Mouse (Mus musculus) hindlimb bud, embryonic 11.5 days (tissue): ENCODE data around the gene Nr4a1.
A peak's percentile ranks its signal among the peaks of the same experiment; 100 is the strongest.

Source experiments
- DNase-seq: peaks from one replicate; pipeline ENCODE4 v3.0.0-alpha.2; 2012; ENCODE audit warnings: low read depth, low spot score; ENCODE audit errors: extremely low spot score

Nr4a1 gene

GRCm38 (mm10) chr15:101233183-101233582 lies 20.9 kb upstream of the Nr4a1 start:
- DNase-seq, result no peak

DNA sequence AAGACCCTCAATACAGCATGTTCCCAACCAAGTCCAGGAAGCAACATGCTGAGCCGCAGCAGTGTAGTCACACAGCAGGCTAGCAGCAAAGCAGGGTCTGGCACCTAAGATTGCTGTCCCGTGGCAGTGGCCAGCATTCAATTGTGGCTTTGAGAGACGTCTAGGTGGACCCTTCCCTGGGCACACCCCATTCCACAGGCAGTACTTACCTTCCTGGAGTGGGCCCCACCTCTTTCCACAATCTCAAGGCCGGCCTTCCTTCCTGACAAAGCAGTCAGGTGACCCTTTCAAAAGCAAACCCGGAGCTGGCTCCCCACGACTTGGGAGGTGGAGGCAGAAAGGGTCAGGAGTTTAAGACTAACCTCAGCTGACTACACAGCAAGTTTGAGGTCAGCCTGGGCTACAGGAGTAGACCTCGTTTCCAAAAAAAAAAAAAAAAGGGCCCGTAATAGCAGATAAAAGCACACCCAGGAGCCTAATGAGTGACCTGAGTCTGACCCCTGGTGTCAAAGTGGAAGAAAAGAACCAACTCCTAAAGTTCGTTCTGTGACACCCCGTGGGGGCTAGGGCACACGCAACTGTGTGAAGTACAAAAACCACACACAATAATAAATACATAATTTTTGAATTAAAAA lies 20.3 kb upstream of the Nr4a1 start:
- no peak for DNase-seq

DNA sequence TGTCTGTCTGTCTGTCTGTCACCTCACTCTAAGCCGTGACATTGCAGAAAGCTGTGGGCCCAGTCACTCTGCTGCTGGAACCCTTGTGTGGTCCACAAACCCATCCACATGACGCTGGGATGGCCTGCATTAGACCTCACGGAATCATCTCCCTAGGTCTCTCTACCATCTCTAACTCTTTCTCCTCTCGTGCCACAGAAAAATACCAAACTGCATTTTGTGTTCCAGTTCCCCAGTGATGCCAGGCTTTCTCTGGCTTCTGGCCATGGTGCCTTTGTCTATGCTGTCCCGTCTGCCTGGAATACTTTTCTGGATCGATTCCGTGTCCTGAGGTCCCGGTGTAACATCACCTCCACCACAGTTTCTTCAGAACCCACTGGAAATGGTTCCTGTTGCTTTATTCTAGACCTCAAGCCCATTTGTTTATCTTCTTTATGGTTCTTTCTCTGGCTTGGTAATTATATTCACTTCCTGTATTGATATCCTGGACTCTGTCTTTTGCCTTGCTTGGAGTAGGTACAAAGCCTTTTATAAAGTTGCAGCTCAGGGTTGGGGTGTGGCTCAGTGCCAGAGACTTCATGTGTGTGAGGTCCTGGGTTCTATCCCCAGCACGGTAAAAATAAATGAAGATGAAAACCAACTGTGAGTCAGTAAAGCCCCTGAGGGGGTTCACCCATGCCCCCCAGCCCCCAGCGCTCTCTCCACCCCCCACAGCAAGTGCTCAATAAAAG lies 19.3 kb upstream of the Nr4a1 start:
- no peak for DNase-seq

DNA sequence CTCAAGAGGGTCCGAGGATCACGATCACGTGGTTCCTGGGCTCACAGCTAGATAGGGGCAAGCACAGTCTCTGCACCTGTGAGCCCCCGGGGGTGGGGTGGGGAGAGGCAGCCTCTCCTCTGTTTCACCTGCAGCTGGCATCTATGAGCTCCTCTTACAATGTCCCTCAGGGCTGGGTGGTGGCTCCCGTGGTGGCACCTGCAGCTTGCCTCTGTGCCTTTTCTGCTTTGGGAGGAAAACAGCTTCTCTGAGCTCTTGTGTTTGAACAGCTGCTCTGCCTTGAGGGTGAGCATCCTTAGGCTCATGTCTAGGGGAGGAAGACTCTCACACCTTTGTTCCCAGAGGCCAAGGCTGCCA lies 18.7 kb upstream of the Nr4a1 start:
- no peak for DNase-seq

DNA sequence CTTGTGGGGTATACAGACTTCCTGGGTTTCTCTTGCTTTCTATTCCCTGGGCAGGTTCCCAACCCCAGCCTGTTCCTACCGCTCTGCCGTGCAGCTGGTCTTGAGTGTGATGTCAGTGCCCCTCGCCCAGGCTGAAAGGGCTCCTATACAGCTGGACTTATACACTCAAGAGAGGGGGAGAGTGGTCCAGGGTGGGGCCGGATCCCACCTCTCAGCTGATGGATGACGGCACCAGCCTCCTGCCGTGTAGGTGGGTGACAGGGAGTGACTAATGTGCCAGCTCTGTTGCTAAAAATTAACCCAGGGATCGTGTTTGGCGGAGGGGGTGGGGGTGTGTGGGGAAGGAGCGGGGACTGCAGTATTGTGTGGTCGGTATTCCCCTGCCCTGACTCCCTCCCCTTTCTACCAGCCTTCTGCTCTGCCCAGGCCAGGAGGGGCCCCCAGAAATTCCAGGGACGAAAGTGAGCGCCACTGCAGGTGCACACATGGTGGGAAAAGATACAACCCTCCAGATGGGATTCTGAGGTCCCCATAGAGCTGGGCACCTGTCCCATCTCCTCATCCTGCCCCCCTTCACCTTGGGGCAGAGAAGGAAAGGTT lies 18.2 kb upstream of the Nr4a1 start:
- no peak for DNase-seq

DNA sequence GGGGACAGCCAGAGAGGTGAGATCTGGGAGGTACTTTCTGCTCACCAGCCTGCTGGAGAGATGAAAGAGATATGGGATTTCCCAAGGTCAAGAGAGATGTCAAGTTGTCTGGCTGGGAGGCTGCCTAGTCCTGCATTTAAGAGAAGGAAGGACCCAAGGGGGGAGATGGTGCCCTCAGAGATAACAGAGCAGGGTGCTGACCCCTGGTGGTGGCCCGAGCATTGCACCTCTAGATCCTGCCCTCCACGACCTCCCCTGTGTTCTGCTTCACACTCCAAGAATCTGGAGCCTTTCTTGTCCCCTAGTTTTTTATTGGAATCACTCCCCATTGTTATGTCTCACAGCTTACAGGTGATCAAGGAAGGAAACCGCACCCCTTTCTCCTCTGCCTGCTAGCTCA lies 17.2 kb upstream of the Nr4a1 start:
- no peak for DNase-seq

GRCm38 (mm10) chr15:101238885-101239511 lies 15.1 kb upstream of the Nr4a1 start:
- DNase-seq, result no peak

- no peak for DNase-seq
Measured at GRCm38 (mm10) chr15:101239821-101240220, 14.2 kb upstream of the Nr4a1 start.

GRCm38 (mm10) chr15:101240799-101241204 lies 13.3 kb upstream of the Nr4a1 start:
- DNase-seq, result no peak

GRCm38 (mm10) chr15:101241236-101241635 lies 12.8 kb upstream of the Nr4a1 start:
- no peak for DNase-seq

DNA sequence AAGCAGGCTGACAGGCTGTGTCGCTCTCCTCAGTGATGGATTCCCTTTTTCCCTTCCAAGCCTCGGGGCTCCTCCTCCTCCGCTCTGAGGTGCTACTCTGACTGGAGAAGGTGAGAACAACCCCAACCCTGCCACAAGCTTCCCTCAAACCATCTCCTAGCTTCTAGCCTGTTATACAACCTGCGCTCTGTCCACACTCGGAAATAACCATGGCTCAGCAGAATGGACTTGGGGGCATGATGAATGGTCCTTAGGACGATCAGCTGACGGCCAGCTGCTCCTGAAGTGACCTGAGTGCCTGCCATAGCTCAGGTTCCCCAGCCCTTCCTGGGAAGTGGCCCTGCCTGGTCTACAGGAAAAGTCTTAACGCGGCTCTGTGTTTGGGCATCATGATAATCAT lies 12.2 kb upstream of the Nr4a1 start:
- no peak for DNase-seq

DNA sequence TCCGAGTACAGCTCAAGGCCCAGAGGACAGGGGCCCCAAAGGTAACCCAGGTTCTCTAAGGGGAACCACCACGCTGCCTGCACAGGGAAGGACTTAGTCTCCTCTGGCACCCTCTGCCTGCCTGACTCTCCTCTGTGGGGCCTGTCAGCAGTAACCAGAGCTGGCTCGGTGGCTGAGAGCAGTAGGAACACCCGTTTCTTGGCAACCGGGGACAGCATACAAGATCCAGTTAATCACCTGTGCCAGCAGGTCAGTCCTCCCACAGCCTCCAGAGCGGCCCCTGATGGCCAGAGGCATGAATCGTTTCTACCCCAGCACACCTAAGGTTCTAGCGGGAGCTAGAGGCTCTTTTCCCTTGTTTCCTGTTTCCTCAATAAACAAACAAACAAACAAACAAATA lies 11.4 kb upstream of the Nr4a1 start:
- no peak for DNase-seq

GRCm38 (mm10) chr15:101244012-101244411 lies 10.1 kb upstream of the Nr4a1 start:
- DNase-seq, result no peak

GRCm38 (mm10) chr15:101246231-101247154 lies 7.6 kb upstream of the Nr4a1 start:
- peak; percentile 94 for DNase-seq

- no peak for DNase-seq
Measured at GRCm38 (mm10) chr15:101247155-101247498, 6.9 kb upstream of the Nr4a1 start.

GRCm38 (mm10) chr15:101248029-101248710 lies 5.9 kb upstream of the Nr4a1 start:
- no peak for DNase-seq

DNA sequence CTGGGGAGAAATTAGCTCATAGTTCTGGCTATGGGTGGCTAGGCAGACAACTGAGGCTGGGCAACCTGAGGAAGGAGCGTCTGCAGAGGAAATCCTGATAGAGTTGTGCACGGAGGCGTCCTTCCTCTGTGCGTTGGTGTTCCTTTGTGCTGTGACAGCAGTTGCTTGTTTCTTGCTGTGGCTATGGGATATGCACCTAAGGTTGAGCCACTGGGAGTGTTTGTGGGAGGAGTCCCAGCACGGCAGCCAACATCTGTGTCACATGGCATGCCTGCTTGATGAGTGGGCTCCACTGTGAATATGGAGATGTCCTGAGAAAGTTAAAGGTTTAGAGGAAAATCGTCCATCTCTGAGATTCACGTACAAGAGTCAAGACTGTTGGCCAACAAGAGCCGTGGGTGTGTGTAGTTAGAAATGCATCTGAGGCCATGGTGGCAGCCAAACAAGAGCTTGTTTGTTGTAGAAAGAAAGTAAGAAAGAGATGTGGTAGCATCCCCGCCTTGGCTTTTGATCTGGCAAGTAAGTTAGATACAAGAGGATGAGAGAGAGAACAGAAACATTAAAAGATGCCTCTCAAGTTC lies 3.8 kb upstream of the Nr4a1 start:
- no peak for DNase-seq

- no peak for DNase-seq
Measured at GRCm38 (mm10) chr15:101251930-101252329, 2.1 kb upstream of the Nr4a1 start.

GRCm38 (mm10) chr15:101252614-101253013 lies 1.5 kb upstream of the Nr4a1 start:
- DNase-seq, result no peak

DNA sequence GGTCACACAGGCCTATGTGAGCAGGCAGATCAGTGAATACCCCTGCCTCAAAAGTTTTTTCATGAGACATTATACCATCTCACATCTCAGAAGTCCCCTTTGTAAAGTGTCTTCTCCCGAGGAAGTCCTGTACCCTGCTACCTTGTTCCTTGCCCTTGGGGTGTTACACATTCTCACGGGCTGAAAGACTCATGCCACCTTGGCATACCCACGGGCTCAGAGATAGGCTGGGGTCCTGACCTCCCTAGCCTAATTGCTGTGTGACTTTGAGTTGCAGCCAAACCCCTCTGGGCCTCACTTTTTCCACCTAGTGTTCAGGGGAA lies 545 bp upstream of the Nr4a1 start:
- no peak for DNase-seq
